Mouse (Mus musculus): Measurements from ENCODE around the gene Kmt2e. TPM values are rescaled to one million over a fixed set of nuclear protein-coding genes. Genes with fewer than 3 reads are reported as not detected.

Gene Kmt2e
- polyA plus RNA-seq, 1 experiment = 40.3 TPM

- Histone ChIP-seq H3K27me3 (ENCODE audit: control insufficient read depth, insufficient read depth, low read length, poor library complexity, severe bottlenecking) (no peaks in the 10 kb centered on the region), H3K4me3 (ENCODE audit: low read depth, low read length) (no peak overlapping the region), H3K9ac (ENCODE audit: low read depth, poor library complexity, severe bottlenecking) (no peak overlapping the region), H3K27ac (ENCODE audit: insufficient read depth, low read length) (no peak overlapping the region), H3K4me1 (ENCODE audit: control insufficient read depth, insufficient read depth, low read length) (peaks cover 3% of the 10 kb centered on the region), H3K9me3 (replicated peaks; ENCODE audit: control insufficient read depth, insufficient read depth, low read length, poor library complexity, severe bottlenecking) (no peaks in the 10 kb centered on the region), H3K36me3 (ENCODE audit: control insufficient read depth, insufficient read depth, low read length, poor library complexity, severe bottlenecking) (peaks cover 24% of the 10 kb centered on the region)
- no peak for TF ChIP-seq EP300 (IDR thresholded peaks at IDR 0.05; ENCODE audit: insufficient read depth, low read depth, low read length)
- no peak for TF ChIP-seq CTCF (IDR thresholded peaks at IDR 0.05; ENCODE audit: low read depth, low read length)
- no peak for TF ChIP-seq POLR2A (IDR thresholded peaks at IDR 0.05; ENCODE audit: insufficient read depth, low read length)
Measured at GRCm38 (mm10) chr5:23421440-23421839, 12.8 kb upstream of the Kmt2e start.

- no peak overlapping the region for H3K9ac ChIP-seq (ENCODE audit: low read depth, poor library complexity, severe bottlenecking)
- TF ChIP-seq EP300 (IDR thresholded peaks at IDR 0.05; ENCODE audit: insufficient read depth, low read depth, low read length) = no peak
- no peak for TF ChIP-seq CTCF (IDR thresholded peaks at IDR 0.05; ENCODE audit: low read depth, low read length)
- no peak for TF ChIP-seq POLR2A (IDR thresholded peaks at IDR 0.05; ENCODE audit: insufficient read depth, low read length)
- H3K27me3 ChIP-seq (ENCODE audit: control insufficient read depth, insufficient read depth, low read length, poor library complexity, severe bottlenecking) = no peaks in the 10 kb centered on the region
- no peaks in the 10 kb centered on the region for H3K9me3 ChIP-seq (replicated peaks; ENCODE audit: control insufficient read depth, insufficient read depth, low read length, poor library complexity, severe bottlenecking)
- H3K4me1 ChIP-seq (ENCODE audit: control insufficient read depth, insufficient read depth, low read length) = peaks cover 2% of the 10 kb centered on the region
- H3K27ac ChIP-seq (ENCODE audit: insufficient read depth, low read length) = no peak overlapping the region
- no peak overlapping the region for H3K4me3 ChIP-seq (ENCODE audit: low read depth, low read length)
- H3K36me3 ChIP-seq (ENCODE audit: control insufficient read depth, insufficient read depth, low read length, poor library complexity, severe bottlenecking) = peaks cover 24% of the 10 kb centered on the region
Measured at GRCm38 (mm10) chr5:23423036-23423435, 11.2 kb upstream of the Kmt2e start.

- Histone ChIP-seq H3K27ac (ENCODE audit: insufficient read depth, low read length) (no peak overlapping the region), H3K4me1 (ENCODE audit: control insufficient read depth, insufficient read depth, low read length) (peaks cover 3% of the 10 kb centered on the region), H3K9ac (ENCODE audit: low read depth, poor library complexity, severe bottlenecking) (no peak overlapping the region), H3K4me3 (ENCODE audit: low read depth, low read length) (no peak overlapping the region), H3K9me3 (replicated peaks; ENCODE audit: control insufficient read depth, insufficient read depth, low read length, poor library complexity, severe bottlenecking) (no peaks in the 10 kb centered on the region), H3K36me3 (ENCODE audit: control insufficient read depth, insufficient read depth, low read length, poor library complexity, severe bottlenecking) (peaks cover 21% of the 10 kb centered on the region), H3K27me3 (ENCODE audit: control insufficient read depth, insufficient read depth, low read length, poor library complexity, severe bottlenecking) (no peaks in the 10 kb centered on the region)
- TF ChIP-seq POLR2A (IDR thresholded peaks at IDR 0.05; ENCODE audit: insufficient read depth, low read length) = no peak
- TF ChIP-seq CTCF (IDR thresholded peaks at IDR 0.05; ENCODE audit: low read depth, low read length) = no peak
- TF ChIP-seq EP300 (IDR thresholded peaks at IDR 0.05; ENCODE audit: insufficient read depth, low read depth, low read length) = no peak
Measured at GRCm38 (mm10) chr5:23427501-23427900, 6.7 kb upstream of the Kmt2e start.

DNA sequence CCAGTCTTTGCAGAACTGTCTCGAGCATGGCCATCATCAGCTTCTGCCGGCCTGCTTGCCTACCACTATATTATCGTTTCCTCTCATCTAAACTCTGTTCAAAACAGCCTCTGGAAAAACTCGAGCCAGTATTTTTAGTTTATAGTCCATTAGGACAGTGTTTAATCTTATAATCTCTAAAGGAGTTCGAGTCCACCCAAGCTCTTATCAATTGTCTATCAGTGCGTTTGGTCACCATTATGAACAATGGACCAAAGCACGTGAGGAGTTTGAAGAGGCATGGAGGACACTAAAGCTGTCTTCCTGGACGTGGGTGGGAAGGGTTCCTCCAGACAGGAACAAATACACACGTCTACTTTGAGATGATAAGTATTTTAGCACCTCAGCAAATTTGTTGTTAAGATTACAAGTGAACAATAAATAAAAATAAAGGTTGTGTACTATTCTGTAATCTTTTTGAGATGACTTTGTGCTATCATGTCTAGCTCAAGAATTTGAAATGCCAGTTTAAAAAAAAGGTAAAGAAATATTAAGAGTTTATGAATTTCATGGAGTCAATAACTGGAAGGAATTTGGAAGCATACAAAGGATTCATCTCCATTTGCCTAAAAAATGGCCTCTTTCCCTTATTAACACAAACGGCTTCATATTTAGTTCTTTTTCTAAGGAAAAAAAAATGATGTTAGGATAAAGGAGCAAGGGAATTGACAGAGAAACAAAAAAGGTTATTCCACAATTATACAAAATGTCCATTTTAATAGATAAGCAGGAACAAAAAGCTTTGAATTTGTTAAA, 3.0 kb upstream of the Kmt2e start:
- Histone ChIP-seq H3K9me3 (replicated peaks; ENCODE audit: control insufficient read depth, insufficient read depth, low read length, poor library complexity, severe bottlenecking) (no peaks in the 10 kb centered on the region), H3K27me3 (ENCODE audit: control insufficient read depth, insufficient read depth, low read length, poor library complexity, severe bottlenecking) (no peaks in the 10 kb centered on the region), H3K4me3 (ENCODE audit: low read depth, low read length) (peak overlapping the region; percentile 26), H3K27ac (ENCODE audit: insufficient read depth, low read length) (no peak overlapping the region), H3K9ac (ENCODE audit: low read depth, poor library complexity, severe bottlenecking) (0 out of 2 replicates have a peak overlapping the region, but pooled peaks have one; percentile 7), H3K4me1 (ENCODE audit: control insufficient read depth, insufficient read depth, low read length) (peaks cover 2% of the 10 kb centered on the region), H3K36me3 (ENCODE audit: control insufficient read depth, insufficient read depth, low read length, poor library complexity, severe bottlenecking) (no peaks in the 10 kb centered on the region; the same call in 1 of the 2 replicates)
- no peak for TF ChIP-seq POLR2A (IDR thresholded peaks at IDR 0.05; ENCODE audit: insufficient read depth, low read length)
- no peak for TF ChIP-seq CTCF (IDR thresholded peaks at IDR 0.05; ENCODE audit: low read depth, low read length)
- TF ChIP-seq EP300 (IDR thresholded peaks at IDR 0.05; ENCODE audit: insufficient read depth, low read depth, low read length) = no peak

DNA sequence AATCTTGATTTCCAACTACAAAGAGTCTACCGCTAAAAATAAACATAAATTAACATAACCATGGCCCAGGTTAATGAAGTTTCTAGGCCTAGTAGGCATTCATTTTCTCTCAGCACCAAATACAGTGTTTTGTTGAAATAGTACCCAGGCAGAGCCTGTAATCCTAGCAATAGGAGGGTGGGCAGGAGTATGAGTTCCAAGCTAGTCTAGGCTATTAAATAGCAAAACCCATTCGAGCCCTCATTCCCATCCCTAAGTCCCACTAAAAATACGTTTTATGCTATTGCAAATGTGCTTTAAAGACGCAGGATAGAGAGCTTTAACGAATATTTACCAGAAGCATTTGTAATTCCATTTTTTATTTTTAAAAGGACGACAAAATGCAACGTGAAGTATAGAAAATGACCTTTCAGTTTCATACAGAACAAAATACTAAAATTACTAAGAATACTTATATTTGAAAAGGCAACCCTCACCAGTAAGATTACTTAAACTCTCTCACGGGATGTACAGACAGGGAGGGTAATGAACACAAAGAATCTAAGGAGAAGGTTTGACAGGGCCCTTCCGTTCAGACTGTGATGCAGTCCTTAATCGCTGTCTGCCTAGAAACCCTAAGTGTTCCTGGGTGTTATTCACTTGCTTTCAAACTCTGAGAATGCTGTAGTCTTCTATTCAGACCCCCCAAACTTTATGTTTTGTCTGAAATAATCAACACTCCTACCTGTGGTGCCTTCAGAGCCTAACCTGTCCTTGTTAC, 2.1 kb upstream of the Kmt2e start:
- Histone ChIP-seq H3K27ac (ENCODE audit: insufficient read depth, low read length) (peak overlapping the region; percentile 93), H3K4me3 (ENCODE audit: low read depth, low read length) (peak overlapping the region; percentile 99), H3K36me3 (ENCODE audit: control insufficient read depth, insufficient read depth, low read length, poor library complexity, severe bottlenecking) (no peaks in the 10 kb centered on the region), H3K4me1 (ENCODE audit: control insufficient read depth, insufficient read depth, low read length) (peaks cover 2% of the 10 kb centered on the region), H3K9ac (ENCODE audit: low read depth, poor library complexity, severe bottlenecking) (peak overlapping the region; percentile 94), H3K9me3 (replicated peaks; ENCODE audit: control insufficient read depth, insufficient read depth, low read length, poor library complexity, severe bottlenecking) (no peaks in the 10 kb centered on the region), H3K27me3 (ENCODE audit: control insufficient read depth, insufficient read depth, low read length, poor library complexity, severe bottlenecking) (no peaks in the 10 kb centered on the region)
- no peak for TF ChIP-seq CTCF (IDR thresholded peaks at IDR 0.05; ENCODE audit: low read depth, low read length)
- no peak for TF ChIP-seq POLR2A (IDR thresholded peaks at IDR 0.05; ENCODE audit: insufficient read depth, low read length)
- TF ChIP-seq EP300 (IDR thresholded peaks at IDR 0.05; ENCODE audit: insufficient read depth, low read depth, low read length) = no peak
